Mouse (Mus musculus): ENCODE results near the gene Mrps36.
"Not testable (repeated sequence)": the region's sequence is repeated elsewhere in the genome, so short reads cannot be mapped to it uniquely, and the experiment has no call there.

Mrps36 gene

GRCm38 (mm10) chr13:100744036-100744744, at the start of gene Mrps36:
Gene Mrps36, minus strand, starts transcription at chr13:100744659.
- peak; percentile 96 for DNase-seq

GRCm38 (mm10) chr13:100789083-100789482, 44.6 kb upstream of the Mrps36 start:
- no peak for DNase-seq

- not testable (repeated sequence) for DNase-seq
Observed at GRCm38 (mm10) chr13:100788057-100788456, 43.6 kb upstream of the Mrps36 start.

GRCm38 (mm10) chr13:100787316-100788010, 43.0 kb upstream of the Mrps36 start:
- no peak for DNase-seq

- peak; percentile 92 for DNase-seq
Observed at GRCm38 (mm10) chr13:100786414-100786867, 42.0 kb upstream of the Mrps36 start, which contains the start of gene Ccnb1. Gene Ccnb1, minus strand, starts transcription at chr13:100786570.

- DNase-seq: peak; percentile 30
Observed at GRCm38 (mm10) chr13:100785806-100786413, 41.5 kb upstream of the Mrps36 start.

GRCm38 (mm10) chr13:100777491-100777890, 33.0 kb upstream of the Mrps36 start:
- DNase-seq: no peak

- no peak for DNase-seq
Observed at GRCm38 (mm10) chr13:100776710-100777109, 32.3 kb upstream of the Mrps36 start.

GRCm38 (mm10) chr13:100776056-100776419, 31.6 kb upstream of the Mrps36 start:
- no peak for DNase-seq

- DNase-seq: peak; percentile 88
Observed at GRCm38 (mm10) chr13:100775252-100776055, 31.0 kb upstream of the Mrps36 start, which contains the start of gene Cenph. Gene Cenph, minus strand, starts transcription at chr13:100775899.

GRCm38 (mm10) chr13:100774704-100775103, 30.2 kb upstream of the Mrps36 start:
- DNase-seq: no peak

- no peak for DNase-seq
Observed at GRCm38 (mm10) chr13:100755329-100755728, 10.9 kb upstream of the Mrps36 start.

- no peak for DNase-seq
Observed at GRCm38 (mm10) chr13:100754186-100754585, 9.7 kb upstream of the Mrps36 start.

- DNase-seq: no peak
Observed at GRCm38 (mm10) chr13:100753011-100753410, 8.6 kb upstream of the Mrps36 start.

GRCm38 (mm10) chr13:100752529-100752928, 8.1 kb upstream of the Mrps36 start:
- DNase-seq: no peak

- no peak for DNase-seq
Observed at GRCm38 (mm10) chr13:100751402-100751801, 6.9 kb upstream of the Mrps36 start.

- DNase-seq: no peak
Observed at GRCm38 (mm10) chr13:100750799-100751198, 6.3 kb upstream of the Mrps36 start.

GRCm38 (mm10) chr13:100748638-100749037, 4.2 kb upstream of the Mrps36 start:
- DNase-seq: no peak

GRCm38 (mm10) chr13:100746090-100746489, 1.6 kb upstream of the Mrps36 start:
- DNase-seq: no peak

- no peak for DNase-seq
Observed at GRCm38 (mm10) chr13:100743346-100744035, 968 bp downstream of the Mrps36 start.

GRCm38 (mm10) chr13:100742831-100743230, 1.6 kb downstream of the Mrps36 start:
- DNase-seq: no peak

- DNase-seq: no peak
Observed at GRCm38 (mm10) chr13:100732756-100733155, 11.7 kb downstream of the Mrps36 start.
